Mouse (Mus musculus) limb, embryonic 10.5 days (tissue): ENCODE results near the gene Lrrc38. TPM values are rescaled to one million over a fixed set of nuclear protein-coding genes. Genes with fewer than 3 reads are reported as not detected.
"Not testable (repeated sequence)": the region's sequence is repeated elsewhere in the genome, so short reads cannot be mapped to it uniquely, and the experiment has no call there.

Source experiments
- DNase-seq: peaks from one replicate; pipeline ENCODE4 v3.0.0-alpha.2; 2017; ENCODE audit warnings: low spot score
- H3K27ac ChIP-seq: fragments of 300-500 bp; sonication (generic); 2 replicates; pipeline ENCODE4 v1.5.1; 2016; ENCODE audit warnings: mild to moderate bottlenecking
- H3K27me3 ChIP-seq: fragments of 300-500 bp; sonication (generic); 2 replicates; pipeline ENCODE4 v1.6.1; 2016; ENCODE audit warnings: low read depth, mild to moderate bottlenecking; ENCODE audit not compliant: poor library complexity, severe bottlenecking
- H3K36me3 ChIP-seq: fragments of 300-500 bp; sonication (generic); 2 replicates; pipeline ENCODE4 v1.6.1; 2016; ENCODE audit warnings: mild to moderate bottlenecking, moderate library complexity
- H3K4me1 ChIP-seq: fragments of 300-500 bp; sonication (generic); 2 replicates; pipeline ENCODE4 v1.6.1; 2016
- H3K4me3 ChIP-seq: fragments of 300-500 bp; sonication (generic); 2 replicates; pipeline ENCODE4 v1.5.1; 2016; ENCODE audit warnings: mild to moderate bottlenecking, moderate library complexity
- H3K9me3 ChIP-seq: fragments of 300-500 bp; sonication (generic); replicated peaks from 2 replicates; pipeline ENCODE4 v1.6.1; 2016; ENCODE audit warnings: mild to moderate bottlenecking
- WGBS: fragments of 180-500 bp; shearing (Covaris S2); methylation state at CpG from one replicate; pipeline ENCODE4 v1.1.7; 2016; 5-methylcytosine and 5-hydroxymethylcytosine counted together
- polyA plus RNA-seq: library from polyadenylated mRNA; unstranded; fragments of >200 nt; fragmentation: Nextera tagmentation; extraction: Ambion mirVana; gene quantifications from 2 replicates; pipeline ENCODE4 v1.2.1, GENCODE M21; 2016

Lrrc38 gene
- polyA plus RNA-seq, 1 experiment from 2014 or later: 0.14 TPM

DNA sequence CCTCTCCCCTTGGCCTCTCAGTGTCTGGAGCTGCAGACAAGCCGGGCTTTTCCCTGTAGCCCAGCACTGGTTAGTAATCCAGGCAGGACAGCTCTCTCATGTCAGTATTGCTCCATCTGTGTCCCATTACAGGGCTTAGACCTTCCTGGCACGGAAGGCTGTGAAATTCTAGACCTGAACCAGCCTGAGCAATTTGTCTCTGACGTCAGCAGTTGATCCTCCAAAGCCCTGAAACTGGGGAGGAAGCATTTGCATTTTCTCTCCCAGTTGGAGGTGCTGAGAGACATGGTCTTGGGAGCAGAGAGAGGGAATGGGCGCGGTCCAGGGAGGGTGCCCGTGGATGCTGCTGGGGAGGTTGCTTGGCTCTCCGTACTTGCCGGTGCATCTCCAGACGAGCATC is 19.0 kb upstream of the Lrrc38 start:
- H3K27ac ChIP-seq: peak overlapping the region; percentile 80
- H3K4me3 ChIP-seq: peak overlapping the region; percentile 28; the same call in 1 of the 2 replicates
- peak; percentile 61 for DNase-seq
- 17% methylated on average over 9 of the region's 9 CpGs for WGBS
- H3K4me1 ChIP-seq: peaks cover 15% of the 10 kb centered on the region
- no peaks in the 10 kb centered on the region for H3K36me3 ChIP-seq
- no peaks in the 10 kb centered on the region for H3K9me3 ChIP-seq
- H3K27me3 ChIP-seq: no peaks in the 10 kb centered on the region

DNA sequence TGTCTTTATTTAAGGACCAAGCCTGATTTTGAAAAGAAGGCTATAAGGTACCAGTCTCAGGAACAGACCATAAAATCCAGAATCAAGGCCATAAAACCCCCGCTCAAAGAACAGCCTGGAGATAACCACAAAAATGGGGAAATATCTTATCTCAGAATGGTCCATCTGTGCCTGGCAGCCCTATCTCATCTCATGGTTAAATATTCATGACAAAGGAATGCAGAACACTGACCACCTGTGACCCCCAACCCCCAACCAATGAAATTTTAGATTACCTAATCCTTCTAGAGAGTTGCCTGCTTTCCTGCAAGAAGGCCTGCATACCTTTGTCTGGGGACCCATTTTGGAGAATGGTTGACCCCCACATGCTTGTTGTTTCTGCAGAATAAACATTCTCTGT is 17.8 kb upstream of the Lrrc38 start:
- no peaks in the 10 kb centered on the region for H3K9me3 ChIP-seq
- DNase-seq: no peak
- no peaks in the 10 kb centered on the region for H3K27me3 ChIP-seq
- no peaks in the 10 kb centered on the region for H3K36me3 ChIP-seq
- no peak overlapping the region for H3K27ac ChIP-seq
- no peak overlapping the region for H3K4me3 ChIP-seq
- 67% methylated on average over 1 of the region's 1 CpGs for WGBS
- H3K4me1 ChIP-seq: peaks cover 15% of the 10 kb centered on the region

- Histone ChIP-seq H3K36me3 (no peaks in the 10 kb centered on the region), H3K27ac (no peak overlapping the region), H3K9me3 (no peaks in the 10 kb centered on the region), H3K27me3 (no peaks in the 10 kb centered on the region), H3K4me1 (peaks cover 15% of the 10 kb centered on the region), H3K4me3 (no peak overlapping the region)
- DNase-seq: no peak
- WGBS: 43% methylated on average over 5 of the region's 5 CpGs
These were observed 15.4 kb upstream of the Lrrc38 start for GRCm38 (mm10) chr4:143334145-143334544.

DNA sequence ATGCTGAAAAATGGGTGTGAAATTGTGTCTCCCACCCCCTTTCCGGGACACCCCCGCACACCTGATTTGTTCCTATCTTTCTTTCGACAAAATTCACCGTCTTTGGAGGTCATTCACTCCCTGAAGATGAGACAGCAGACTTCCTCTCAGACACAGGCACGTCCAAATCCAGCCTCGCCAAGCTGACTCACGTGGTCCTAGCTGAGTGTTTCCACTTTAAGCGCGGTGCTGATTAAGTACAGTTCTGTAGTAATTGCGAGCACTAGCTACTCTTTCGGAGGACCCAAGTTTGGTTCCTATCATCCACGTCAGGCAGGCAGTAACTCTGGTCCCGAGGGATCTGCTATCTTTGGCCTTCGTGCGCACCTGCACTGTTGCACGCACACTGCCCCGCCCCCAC is 14.6 kb upstream of the Lrrc38 start:
- H3K36me3 ChIP-seq: no peaks in the 10 kb centered on the region
- peaks cover 9% of the 10 kb centered on the region for H3K4me1 ChIP-seq
- WGBS: 90% methylated on average over 17 of the region's 17 CpGs
- H3K9me3 ChIP-seq: no peaks in the 10 kb centered on the region
- H3K27ac ChIP-seq: no peak overlapping the region
- no peaks in the 10 kb centered on the region for H3K27me3 ChIP-seq
- DNase-seq: no peak
- H3K4me3 ChIP-seq: no peak overlapping the region

DNA sequence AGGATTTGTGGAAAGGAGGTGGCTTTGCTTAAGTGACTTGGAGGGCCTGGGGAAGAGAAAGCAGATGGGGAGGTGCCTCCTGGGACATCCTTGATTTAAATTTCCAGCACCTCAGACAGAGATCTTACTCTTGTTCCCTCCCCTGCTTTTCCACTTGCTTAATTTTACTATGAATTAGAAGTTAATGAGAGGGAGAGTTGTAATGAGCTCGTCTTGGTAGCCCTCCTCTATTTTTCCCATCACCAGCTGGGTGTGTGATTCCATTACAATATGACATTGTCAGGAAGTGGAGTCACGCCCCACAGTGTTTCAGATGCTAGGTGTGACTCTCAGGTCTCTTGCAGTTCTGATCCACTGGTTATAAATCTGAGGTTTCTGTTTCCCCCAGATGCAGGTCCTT is 13.5 kb upstream of the Lrrc38 start:
- DNase-seq: no peak
- no peak overlapping the region for H3K4me3 ChIP-seq
- 58% methylated on average over 2 of the region's 2 CpGs for WGBS
- no peaks in the 10 kb centered on the region for H3K27me3 ChIP-seq
- H3K9me3 ChIP-seq: no peaks in the 10 kb centered on the region
- H3K4me1 ChIP-seq: no peaks in the 10 kb centered on the region
- no peaks in the 10 kb centered on the region for H3K36me3 ChIP-seq
- no peak overlapping the region for H3K27ac ChIP-seq

DNA sequence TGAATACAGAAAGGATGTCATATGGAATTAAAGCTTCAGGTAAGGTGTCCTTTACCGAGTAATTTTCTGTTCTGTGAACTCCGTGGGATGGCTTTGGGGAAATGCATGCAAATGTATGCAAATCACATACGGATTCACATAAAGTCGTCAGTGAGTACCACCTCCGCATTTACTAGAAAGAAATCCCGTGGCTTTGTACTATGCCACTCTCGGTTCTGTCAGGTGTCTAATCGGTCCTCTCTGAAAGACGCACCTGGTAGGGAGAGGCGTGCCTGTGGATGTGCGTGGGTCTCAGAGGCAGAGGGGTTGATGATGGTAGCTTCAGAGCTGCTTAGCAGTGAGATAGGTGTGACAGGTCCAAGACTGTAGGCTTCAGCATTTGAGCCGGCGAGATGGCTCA is 9.7 kb upstream of the Lrrc38 start:
- DNase-seq: no peak
- Histone ChIP-seq H3K27me3 (no peaks in the 10 kb centered on the region), H3K4me3 (no peak overlapping the region), H3K36me3 (no peaks in the 10 kb centered on the region), H3K9me3 (no peaks in the 10 kb centered on the region), H3K4me1 (no peaks in the 10 kb centered on the region), H3K27ac (no peak overlapping the region)
- WGBS: 86% methylated on average over 13 of the region's 13 CpGs

DNA sequence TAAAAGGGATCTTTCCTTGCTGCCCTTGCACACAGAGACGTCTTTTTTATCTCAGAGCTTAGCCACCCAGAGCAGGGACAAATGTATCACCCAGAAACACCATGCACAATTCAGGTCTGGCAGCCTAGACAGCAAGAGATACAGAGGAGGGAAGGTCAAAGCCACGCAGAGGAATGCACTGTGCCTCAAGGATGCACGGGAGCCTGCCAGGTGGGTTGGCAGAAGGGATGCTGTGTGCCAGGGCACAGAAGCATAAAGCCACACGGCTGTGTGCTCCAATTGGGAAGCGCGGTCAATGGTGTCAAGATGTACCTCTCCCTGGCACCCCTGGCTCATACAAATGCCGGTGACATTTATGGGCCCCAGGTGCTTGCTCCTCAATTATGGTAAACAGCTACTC is 8.1 kb upstream of the Lrrc38 start:
- Histone ChIP-seq H3K27ac (no peak overlapping the region), H3K36me3 (no peaks in the 10 kb centered on the region), H3K4me3 (no peak overlapping the region), H3K27me3 (no peaks in the 10 kb centered on the region), H3K4me1 (no peaks in the 10 kb centered on the region), H3K9me3 (no peaks in the 10 kb centered on the region)
- DNase-seq: no peak
- 91% methylated on average over 7 of the region's 7 CpGs for WGBS

DNA sequence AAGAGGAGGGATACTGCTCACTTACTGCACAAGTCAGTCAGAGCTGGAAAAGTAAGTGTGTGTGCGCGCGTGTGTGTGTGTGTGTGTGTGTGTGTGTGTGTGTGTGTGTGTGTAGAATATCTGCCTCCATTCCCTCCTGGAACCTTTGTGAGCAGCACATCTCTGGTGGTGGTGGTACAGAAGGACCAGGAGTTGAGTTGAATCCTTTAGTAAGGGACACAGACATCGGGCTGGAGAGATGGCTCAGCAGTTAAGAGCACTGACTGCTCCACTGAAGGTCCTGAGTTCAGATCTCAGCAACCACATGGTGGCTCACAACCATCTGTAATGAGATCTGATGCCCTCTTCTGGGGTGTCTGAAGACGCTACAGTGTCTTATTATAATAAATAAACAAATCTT is 4.1 kb upstream of the Lrrc38 start:
- H3K27me3 ChIP-seq: peaks cover 37% of the 10 kb centered on the region
- not testable (repeated sequence) for H3K9me3 ChIP-seq, H3K27ac ChIP-seq, H3K4me3 ChIP-seq, DNase-seq, H3K36me3 ChIP-seq
- 91% methylated on average over 5 of the region's 5 CpGs for WGBS
- peaks cover 15% of the 10 kb centered on the region for H3K4me1 ChIP-seq

DNA sequence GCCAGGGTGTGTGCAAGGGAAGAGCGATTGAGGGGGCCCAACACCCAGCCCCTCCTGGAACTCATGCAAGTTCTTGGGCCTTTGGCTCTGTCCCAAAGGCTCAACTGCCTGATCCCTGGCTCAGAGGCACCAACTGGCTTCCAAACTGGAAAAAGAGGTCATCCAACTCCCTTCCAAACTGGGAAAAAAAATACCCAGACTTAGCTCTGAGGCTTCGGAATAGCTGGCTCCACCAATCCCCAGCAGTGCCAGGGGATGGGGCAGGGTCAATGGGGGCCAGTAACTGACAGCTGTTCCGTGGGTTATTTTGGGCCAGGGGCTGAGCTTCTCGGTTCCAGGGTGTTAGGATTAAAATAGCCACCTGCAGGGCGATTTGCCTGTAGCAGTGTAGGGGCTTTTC is 879 bp upstream of the Lrrc38 start:
- Histone ChIP-seq H3K4me3 (no peak overlapping the region), H3K27me3 (peaks cover 65% of the 10 kb centered on the region), H3K4me1 (peaks cover 17% of the 10 kb centered on the region), H3K27ac (no peak overlapping the region), H3K36me3 (no peaks in the 10 kb centered on the region), H3K9me3 (no peaks in the 10 kb centered on the region)
- 22% methylated on average over 5 of the region's 5 CpGs for WGBS
- no peak for DNase-seq

DNA sequence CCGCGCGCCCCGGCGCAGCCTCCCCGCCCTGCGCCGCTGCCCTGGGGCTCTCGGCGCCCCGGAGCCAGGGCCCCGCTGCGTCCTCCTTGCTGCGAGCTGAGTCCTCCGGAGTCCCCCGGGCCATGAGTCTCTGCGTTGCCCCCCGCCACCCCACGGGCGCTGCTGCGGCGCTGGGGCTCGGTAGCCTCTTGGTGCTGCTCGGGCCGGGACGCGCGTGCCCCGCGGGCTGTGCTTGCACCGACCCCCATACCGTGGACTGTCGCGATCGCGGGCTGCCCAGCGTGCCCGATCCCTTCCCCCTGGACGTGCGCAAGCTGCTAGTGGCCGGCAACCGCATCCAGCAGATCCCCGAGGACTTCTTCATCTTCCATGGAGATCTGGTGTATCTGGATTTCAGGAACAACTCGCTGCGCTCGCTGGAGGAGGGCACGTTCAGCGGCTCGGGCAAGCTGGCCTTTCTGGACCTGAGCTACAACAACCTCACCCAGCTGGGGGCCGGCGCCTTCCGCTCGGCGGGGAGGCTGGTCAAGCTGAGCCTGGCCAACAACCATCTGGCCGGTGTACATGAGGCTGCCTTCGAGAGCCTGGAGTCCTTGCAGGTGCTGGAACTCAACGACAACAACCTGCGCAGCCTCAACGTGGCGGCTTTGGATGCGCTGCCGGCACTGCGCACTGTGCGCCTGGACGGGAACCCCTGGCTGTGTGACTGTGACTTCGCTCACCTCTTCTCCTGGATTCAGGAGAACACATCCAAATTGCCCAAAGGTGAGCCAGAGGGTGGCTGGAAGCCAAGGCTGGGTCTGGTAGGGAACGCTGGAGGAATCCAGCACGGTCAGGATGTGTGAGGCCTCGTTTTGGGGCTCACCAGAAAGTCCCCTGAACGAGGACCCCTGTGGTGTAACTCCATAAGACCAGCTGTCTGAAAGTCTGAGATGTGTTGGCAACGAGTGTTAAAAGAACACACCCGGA is 774 bp downstream of the Lrrc38 start:
- WGBS: 3% methylated on average over 72 of the region's 72 CpGs
- peak; percentile 60 for DNase-seq
- H3K27ac ChIP-seq: peak overlapping the region; percentile 74

GRCm38 (mm10) chr4:143352301-143352700 is 2.7 kb downstream of the Lrrc38 start:
- DNase-seq: no peak
- no peaks in the 10 kb centered on the region for H3K36me3 ChIP-seq
- 89% methylated on average over 4 of the region's 4 CpGs for WGBS
- peaks cover 60% of the 10 kb centered on the region for H3K27me3 ChIP-seq
- no peak overlapping the region for H3K27ac ChIP-seq
- H3K4me1 ChIP-seq: peaks cover 21% of the 10 kb centered on the region
- H3K9me3 ChIP-seq: no peaks in the 10 kb centered on the region
- no peak overlapping the region for H3K4me3 ChIP-seq

More for the DNA sequence above, 774 bp downstream of the Lrrc38 start:
- Histone ChIP-seq H3K4me1 (peaks cover 21% of the 10 kb centered on the region), H3K9me3 (no peaks in the 10 kb centered on the region), H3K27me3 (peaks cover 65% of the 10 kb centered on the region), H3K4me3 (peak overlapping the region; percentile 66), H3K36me3 (no peaks in the 10 kb centered on the region)

DNA sequence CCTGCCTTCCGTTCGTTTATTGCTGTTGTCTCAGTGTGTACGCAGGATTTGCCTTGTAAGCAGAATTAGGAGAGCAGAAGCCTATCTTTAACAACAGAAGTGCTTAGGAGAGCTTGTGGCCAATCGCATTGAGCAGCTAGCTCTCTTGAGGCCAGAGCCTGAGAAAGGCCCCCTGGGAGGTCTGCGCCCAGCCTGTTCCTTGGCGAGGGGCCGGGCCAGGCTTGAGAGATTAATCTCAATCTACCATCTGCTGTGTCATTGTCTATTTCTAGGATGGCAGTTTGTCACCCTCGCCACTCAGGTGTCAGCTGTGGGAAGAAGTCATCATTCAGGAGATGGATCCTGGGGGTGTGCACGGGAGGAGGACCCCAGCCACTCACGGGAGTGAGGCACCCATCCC is 12.0 kb downstream of the Lrrc38 start:
- Histone ChIP-seq H3K27me3 (no peaks in the 10 kb centered on the region), H3K4me1 (no peaks in the 10 kb centered on the region), H3K4me3 (no peak overlapping the region), H3K9me3 (no peaks in the 10 kb centered on the region), H3K36me3 (no peaks in the 10 kb centered on the region), H3K27ac (no peak overlapping the region)
- WGBS: 77% methylated on average over 10 of the region's 10 CpGs
- DNase-seq: no peak

DNA sequence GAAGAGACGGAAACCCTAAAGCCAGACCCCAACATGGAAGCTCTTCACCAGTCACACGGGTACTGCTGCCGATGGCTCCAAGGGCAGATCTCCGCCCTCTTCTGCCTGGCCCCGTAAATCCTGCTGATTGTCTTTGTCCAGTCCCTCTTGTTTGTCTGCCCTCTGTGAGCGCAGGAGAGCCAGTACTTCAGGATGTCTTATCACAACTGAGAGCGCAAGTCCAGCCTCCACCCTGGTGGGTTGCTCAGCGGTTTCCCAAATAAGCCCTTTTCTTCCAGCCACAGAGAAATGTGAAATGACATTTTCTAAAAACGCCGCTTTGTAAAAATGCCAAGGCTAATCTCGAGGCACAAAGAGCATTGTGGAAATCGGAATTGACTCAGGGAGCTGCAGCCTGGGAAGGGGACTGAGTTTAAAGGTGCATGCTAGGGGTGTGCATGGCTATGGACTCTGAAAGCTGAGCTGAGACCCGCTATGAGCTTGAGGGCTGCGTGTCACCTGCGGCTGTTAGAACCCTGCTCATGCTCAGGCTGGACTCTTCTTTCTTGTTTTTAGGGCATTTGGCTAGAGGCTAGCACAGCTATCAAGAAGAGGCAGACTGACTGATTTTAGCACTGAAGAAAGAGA is 17.0 kb downstream of the Lrrc38 start:
- Histone ChIP-seq H3K27ac (no peak overlapping the region), H3K9me3 (no peaks in the 10 kb centered on the region), H3K27me3 (no peaks in the 10 kb centered on the region), H3K4me1 (no peaks in the 10 kb centered on the region), H3K4me3 (no peak overlapping the region), H3K36me3 (no peaks in the 10 kb centered on the region)
- DNase-seq: no peak
- WGBS: 66% methylated on average over 15 of the region's 15 CpGs
